Mouse (Mus musculus) hindbrain, embryonic 13.5 days (tissue): Measurements from ENCODE around the gene Gtpbp6. TPM values are rescaled to one million over a fixed set of nuclear protein-coding genes. Genes with fewer than 3 reads are reported as not detected.
A peak's percentile ranks its signal among the peaks of the same experiment; 100 is the strongest.

Experiments
- ATAC-seq: fragments of 200-750 bp; cut with Nextera tagmentation; 2 replicates; pipeline ENCODE4 v1.8.0; 2017; ENCODE audit warnings: moderate TSS enrichment; ENCODE audit not compliant: low FRiP score
- H3K27ac ChIP-seq: fragments of 300-500 bp; sonication (generic); 2 replicates; pipeline ENCODE4 v1.5.1; 2015; ENCODE audit warnings: inconsistent platforms, mild to moderate bottlenecking, moderate library complexity
- H3K27me3 ChIP-seq: fragments of 300-500 bp; sonication (generic); 2 replicates; pipeline ENCODE4 v1.6.1; 2015; ENCODE audit warnings: mild to moderate bottlenecking, inconsistent platforms
- H3K36me3 ChIP-seq: fragments of 300-500 bp; sonication (generic); 2 replicates; pipeline ENCODE4 v1.6.1; 2015; ENCODE audit warnings: mild to moderate bottlenecking, inconsistent platforms
- H3K4me1 ChIP-seq: fragments of 300-500 bp; sonication (generic); replicated peaks from 2 replicates; pipeline ENCODE4 v1.6.1; 2015; ENCODE audit warnings: inconsistent platforms
- H3K4me2 ChIP-seq: fragments of 300-500 bp; sonication (generic); 2 replicates; pipeline ENCODE4 v1.6.1; 2015; ENCODE audit warnings: inconsistent platforms, mild to moderate bottlenecking, moderate library complexity
- H3K4me3 ChIP-seq: fragments of 300-500 bp; sonication (generic); 2 replicates; pipeline ENCODE4 v1.5.1; 2015; ENCODE audit warnings: mild to moderate bottlenecking, inconsistent platforms
- H3K9ac ChIP-seq: fragments of 300-500 bp; sonication (generic); 2 replicates; pipeline ENCODE4 v1.6.1; 2015; ENCODE audit warnings: mild to moderate bottlenecking, inconsistent platforms
- H3K9me3 ChIP-seq: fragments of 300-500 bp; sonication (generic); 2 replicates; pipeline ENCODE4 v1.6.1; 2016; ENCODE audit warnings: inconsistent platforms
- WGBS: fragments of 180-500 bp; shearing (Covaris S2); methylation state at CpG from one replicate; pipeline ENCODE4 v1.1.7; 2015; 5-methylcytosine and 5-hydroxymethylcytosine counted together
- polyA plus RNA-seq: library from polyadenylated mRNA; unstranded; fragments of >200 nt; fragmentation: Nextera tagmentation; extraction: Ambion mirVana; gene quantifications from 2 replicates; pipeline ENCODE4 v1.2.1, GENCODE M21; 2015

Gene Gtpbp6
- polyA plus RNA-seq, 1 experiment from 2014 or later: 53.2 TPM

GRCm38 (mm10) chr5:110106140-110106871 lies 1.7 kb downstream of the Gtpbp6 start:
- Histone ChIP-seq H3K9me3 (no peaks in the 10 kb centered on the region), H3K36me3 (peaks cover 44% of the 10 kb centered on the region), H3K4me3 (peak overlapping the region; percentile 74), H3K9ac (peak overlapping the region; percentile 84), H3K27me3 (peaks cover under 1% of the 10 kb centered on the region; the same call in 1 of the 2 replicates), H3K27ac (no peak overlapping the region), H3K4me2 (peak overlapping the region; percentile 71), H3K4me1 (peaks cover 31% of the 10 kb centered on the region)
- WGBS: 95% methylated on average over 26 of the region's 26 CpGs
- no peak for ATAC-seq

DNA sequence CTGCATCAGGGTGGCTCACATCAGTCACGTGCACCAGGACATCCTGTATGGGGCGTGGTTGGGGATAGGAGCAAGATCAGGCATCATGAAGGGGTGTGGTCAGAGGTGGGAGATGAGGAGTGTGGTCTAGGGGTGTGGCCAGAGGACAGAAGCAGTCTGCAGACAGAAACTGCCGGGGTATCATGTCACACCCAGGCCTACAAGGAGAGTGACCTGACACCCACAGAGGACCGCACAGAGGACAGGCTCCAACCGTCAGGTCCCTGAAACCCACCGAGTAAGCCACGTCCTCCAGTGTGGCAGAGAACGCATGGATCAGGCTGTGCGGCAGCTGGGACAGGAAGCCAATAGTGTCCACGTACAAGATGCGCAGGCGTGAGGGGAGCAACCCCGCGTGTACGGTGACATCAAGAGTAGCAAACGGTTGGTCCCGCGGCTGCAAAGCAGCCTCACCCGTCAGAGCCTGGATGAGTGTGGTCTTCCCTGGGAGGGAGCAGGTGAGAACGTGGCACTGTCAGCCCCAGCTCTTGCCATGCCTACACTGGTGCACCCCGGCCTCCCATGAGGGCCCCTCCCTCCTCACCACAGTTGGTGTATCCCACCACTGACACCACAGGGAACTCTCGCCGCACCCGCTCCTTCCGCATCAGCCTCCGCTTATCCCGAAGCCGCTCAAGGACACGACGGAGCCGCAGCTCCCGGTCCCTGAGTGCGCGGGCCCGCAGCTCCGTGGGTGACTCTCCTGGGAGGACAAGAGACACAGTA lies 3.2 kb downstream of the Gtpbp6 start:
- H3K9me3 ChIP-seq: no peaks in the 10 kb centered on the region
- H3K9ac ChIP-seq: no peak overlapping the region
- ATAC-seq: no peak
- WGBS: 96% methylated on average over 36 of the region's 36 CpGs
- H3K4me2 ChIP-seq: no peak overlapping the region
- H3K27me3 ChIP-seq: peaks cover 6% of the 10 kb centered on the region; the same call in 1 of the 2 replicates
- peaks cover 44% of the 10 kb centered on the region for H3K36me3 ChIP-seq
- H3K4me1 ChIP-seq: peaks cover 36% of the 10 kb centered on the region
- H3K27ac ChIP-seq: no peak overlapping the region
- no peak overlapping the region for H3K4me3 ChIP-seq

GRCm38 (mm10) chr5:110103901-110104615 lies 3.9 kb downstream of the Gtpbp6 start:
- WGBS: 96% methylated on average over 27 of the region's 27 CpGs
- peaks cover 6% of the 10 kb centered on the region; the same call in 1 of the 2 replicates for H3K27me3 ChIP-seq
- no peak overlapping the region for H3K27ac ChIP-seq
- H3K4me1 ChIP-seq: peaks cover 36% of the 10 kb centered on the region
- no peaks in the 10 kb centered on the region for H3K9me3 ChIP-seq
- ATAC-seq: no peak
- no peak overlapping the region for H3K9ac ChIP-seq
- no peak overlapping the region for H3K4me2 ChIP-seq
- H3K36me3 ChIP-seq: peaks cover 44% of the 10 kb centered on the region
- H3K4me3 ChIP-seq: no peak overlapping the region

DNA sequence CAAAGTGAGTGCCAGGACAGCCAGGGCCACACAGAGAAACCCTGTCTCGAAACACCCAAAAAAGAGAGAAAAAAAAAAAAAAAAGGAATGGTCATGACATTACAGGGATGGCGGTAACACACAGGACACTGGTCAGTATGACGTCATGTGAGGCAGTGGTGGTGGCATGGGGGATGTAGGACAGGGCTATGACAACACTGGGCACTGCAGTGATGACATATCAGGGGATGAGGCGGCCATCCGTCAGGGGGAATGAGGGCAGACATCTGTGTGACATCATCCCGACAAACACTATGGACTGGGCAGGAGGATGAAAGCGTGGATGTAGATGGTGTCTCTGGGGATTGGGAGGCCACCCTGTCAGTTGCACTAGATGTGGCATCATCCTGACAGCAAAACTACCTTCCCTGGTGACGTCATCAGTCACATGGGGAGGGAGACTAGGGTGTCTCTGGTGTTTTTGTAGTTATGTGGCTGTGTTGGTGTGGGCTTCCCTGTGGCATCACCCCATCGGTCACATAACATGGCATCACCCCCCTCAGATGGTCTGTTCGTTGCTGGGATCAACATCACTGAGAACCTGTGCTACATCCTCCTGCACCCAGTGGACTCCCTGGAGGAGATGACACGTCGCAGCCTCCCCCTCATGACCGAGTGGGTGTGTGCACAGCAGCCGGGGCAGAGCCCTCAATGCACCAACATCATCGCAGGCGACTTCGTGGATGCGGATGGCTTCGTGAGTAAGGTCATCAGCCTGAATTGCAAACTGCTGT lies 5.0 kb downstream of the Gtpbp6 start:
- peaks cover 44% of the 10 kb centered on the region for H3K36me3 ChIP-seq
- H3K4me3 ChIP-seq: no peak overlapping the region
- no peak overlapping the region for H3K9ac ChIP-seq
- peaks cover 6% of the 10 kb centered on the region for H3K27me3 ChIP-seq
- H3K9me3 ChIP-seq: no peaks in the 10 kb centered on the region
- H3K4me1 ChIP-seq: peaks cover 36% of the 10 kb centered on the region
- H3K4me2 ChIP-seq: no peak overlapping the region
- ATAC-seq: no peak
- WGBS: 97% methylated on average over 19 of the region's 19 CpGs
- H3K27ac ChIP-seq: no peak overlapping the region

- no peak overlapping the region for H3K9ac ChIP-seq
- H3K4me1 ChIP-seq: peaks cover 36% of the 10 kb centered on the region
- ATAC-seq: no peak
- 90% methylated on average over 13 of the region's 13 CpGs for WGBS
- no peaks in the 10 kb centered on the region for H3K9me3 ChIP-seq
- peaks cover 6% of the 10 kb centered on the region for H3K27me3 ChIP-seq
- H3K36me3 ChIP-seq: peaks cover 44% of the 10 kb centered on the region
- H3K27ac ChIP-seq: no peak overlapping the region
- peak overlapping the region; percentile 63 for H3K4me2 ChIP-seq
- peak overlapping the region; percentile 37; the same call in 1 of the 2 replicates for H3K4me3 ChIP-seq
These were observed 5.6 kb downstream of the Gtpbp6 start for GRCm38 (mm10) chr5:110102429-110102828.

DNA sequence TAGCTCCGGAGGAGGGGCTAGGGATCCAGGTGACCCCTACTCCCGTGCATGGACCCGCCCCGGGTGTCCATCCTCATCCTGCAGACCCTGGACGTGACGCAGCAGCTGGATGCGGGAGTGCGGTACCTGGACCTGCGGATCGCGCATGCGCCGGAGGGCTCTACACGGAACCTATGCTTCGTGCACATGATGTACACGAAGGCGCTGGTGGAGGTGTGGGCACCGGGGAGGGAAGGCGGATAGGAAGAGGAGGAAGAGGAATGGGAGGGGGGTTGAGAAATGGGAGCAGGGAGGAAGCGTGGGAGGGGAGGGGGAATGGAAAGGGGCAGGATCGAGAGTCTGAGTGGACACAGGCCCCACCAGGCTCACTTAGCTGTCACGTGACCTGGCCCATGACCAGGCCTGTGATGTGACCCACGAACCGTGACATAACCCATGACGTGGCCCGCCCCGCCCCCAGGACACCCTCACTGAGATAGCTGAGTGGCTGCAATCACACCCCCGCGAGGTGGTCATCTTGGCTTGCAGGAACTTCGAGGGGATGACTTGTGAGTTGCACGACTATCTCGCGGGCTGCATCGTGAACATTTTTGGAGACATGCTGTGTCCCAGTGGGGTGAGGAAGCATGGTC lies 6.2 kb downstream of the Gtpbp6 start:
- ATAC-seq: peak; percentile 47
- H3K4me2 ChIP-seq: peak overlapping the region; percentile 63
- peaks cover 44% of the 10 kb centered on the region for H3K36me3 ChIP-seq
- peak overlapping the region; percentile 37 for H3K4me3 ChIP-seq
- no peak overlapping the region for H3K27ac ChIP-seq
- no peaks in the 10 kb centered on the region for H3K9me3 ChIP-seq
- 24% methylated on average over 34 of the region's 34 CpGs for WGBS
- peaks cover 33% of the 10 kb centered on the region for H3K4me1 ChIP-seq
- H3K27me3 ChIP-seq: peaks cover 6% of the 10 kb centered on the region
- peak overlapping the region; percentile 61 for H3K9ac ChIP-seq

DNA sequence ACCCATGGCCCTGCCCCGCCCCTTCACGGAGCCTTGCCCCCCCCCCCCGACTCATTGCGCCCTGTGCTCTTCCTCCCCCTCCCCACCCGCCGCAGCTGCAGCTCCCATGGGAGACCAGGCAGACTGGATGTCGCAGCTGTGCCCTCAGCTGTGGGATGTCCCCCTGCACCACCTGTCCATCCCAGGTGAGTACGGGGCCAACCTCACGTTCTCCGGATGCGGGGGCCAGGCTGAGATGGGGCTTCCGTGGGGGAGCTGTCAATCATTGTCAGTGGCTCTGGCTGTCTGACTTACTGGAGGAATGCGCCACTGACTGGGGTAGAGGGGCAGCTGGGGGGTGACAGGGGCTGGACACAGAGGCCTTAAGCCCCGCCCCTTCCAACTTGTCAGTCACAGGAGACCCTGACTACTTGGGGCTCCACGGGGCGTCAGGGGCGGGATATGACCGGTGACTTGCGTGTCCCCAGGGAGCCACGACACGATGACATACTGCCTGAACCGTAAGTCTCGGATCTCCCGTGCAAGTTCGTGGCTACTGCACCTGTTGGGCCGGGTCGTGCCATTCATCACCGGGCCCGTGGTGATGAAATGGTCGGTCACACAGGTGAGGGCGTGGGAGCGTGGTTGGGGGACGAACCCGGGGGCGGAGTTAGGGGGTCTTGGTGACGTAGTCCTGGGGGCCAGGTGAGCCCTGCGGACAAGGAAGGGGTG lies 6.9 kb downstream of the Gtpbp6 start:
- H3K9me3 ChIP-seq: no peaks in the 10 kb centered on the region
- no peak overlapping the region for H3K27ac ChIP-seq
- H3K27me3 ChIP-seq: peaks cover 6% of the 10 kb centered on the region
- peaks cover 40% of the 10 kb centered on the region for H3K36me3 ChIP-seq
- peak overlapping the region; percentile 61 for H3K9ac ChIP-seq
- peaks cover 25% of the 10 kb centered on the region for H3K4me1 ChIP-seq
- peak overlapping the region; percentile 37 for H3K4me3 ChIP-seq
- H3K4me2 ChIP-seq: peak overlapping the region; percentile 63
- WGBS: under 1% methylated on average over 35 of the region's 37 CpGs
- peak; percentile 29 for ATAC-seq

- Histone ChIP-seq H3K9ac (peak within 1 kb of the TSS; percentile 61), H3K36me3 (peaks cover 28% of the 10 kb centered on the region), H3K27ac (no peak within 1 kb of the TSS), H3K4me2 (peak within 1 kb of the TSS; percentile 63), H3K27me3 (peaks cover 6% of the 10 kb centered on the region), H3K4me3 (peak within 1 kb of the TSS; percentile 37; the same call in 1 of the 2 replicates), H3K4me1 (peaks cover 23% of the 10 kb centered on the region), H3K9me3 (no peaks in the 10 kb centered on the region)
- peak; percentile 8; the same call in 1 of the 2 replicates for ATAC-seq
- WGBS: 5% methylated on average over 25 of the region's 25 CpGs
These were observed 8.1 kb downstream of the Gtpbp6 start, which contains the start of gene Plcxd1 for GRCm38 (mm10) chr5:110099656-110100580. Plcxd1 (plus strand) TSS chr5:110099969.

DNA sequence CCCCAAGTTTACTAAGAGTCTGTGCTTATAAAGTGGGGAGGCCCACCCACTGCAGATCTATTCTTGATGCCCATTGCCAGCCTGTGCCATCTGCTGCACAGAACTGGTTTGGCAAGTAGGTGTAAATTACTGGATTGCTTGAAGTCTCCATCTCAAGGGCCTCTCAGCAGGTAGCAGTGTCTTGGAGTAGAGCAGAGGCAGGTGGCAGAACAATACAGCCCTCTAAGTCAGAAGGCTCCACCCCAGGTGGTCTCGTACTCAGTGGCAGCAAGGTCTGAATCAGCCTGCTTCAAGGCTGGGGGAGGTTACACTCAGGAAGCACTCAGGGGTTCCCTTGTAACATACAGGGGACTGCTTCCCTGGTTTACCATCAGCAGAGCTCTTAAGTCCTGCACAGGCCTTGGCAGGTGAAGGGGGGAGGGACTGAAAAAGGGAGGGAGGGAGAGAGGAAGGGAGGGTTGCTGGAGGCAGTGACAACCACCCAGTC lies 9.0 kb downstream of the Gtpbp6 start:
- no peak overlapping the region for H3K4me3 ChIP-seq
- H3K9ac ChIP-seq: no peak overlapping the region
- H3K27me3 ChIP-seq: peaks cover 6% of the 10 kb centered on the region
- ATAC-seq: no peak
- peaks cover 19% of the 10 kb centered on the region for H3K36me3 ChIP-seq
- WGBS: 26% methylated on average over 1 of the region's 1 CpGs
- peaks cover 28% of the 10 kb centered on the region for H3K4me1 ChIP-seq
- no peaks in the 10 kb centered on the region for H3K9me3 ChIP-seq
- H3K4me2 ChIP-seq: no peak overlapping the region
- H3K27ac ChIP-seq: no peak overlapping the region

DNA sequence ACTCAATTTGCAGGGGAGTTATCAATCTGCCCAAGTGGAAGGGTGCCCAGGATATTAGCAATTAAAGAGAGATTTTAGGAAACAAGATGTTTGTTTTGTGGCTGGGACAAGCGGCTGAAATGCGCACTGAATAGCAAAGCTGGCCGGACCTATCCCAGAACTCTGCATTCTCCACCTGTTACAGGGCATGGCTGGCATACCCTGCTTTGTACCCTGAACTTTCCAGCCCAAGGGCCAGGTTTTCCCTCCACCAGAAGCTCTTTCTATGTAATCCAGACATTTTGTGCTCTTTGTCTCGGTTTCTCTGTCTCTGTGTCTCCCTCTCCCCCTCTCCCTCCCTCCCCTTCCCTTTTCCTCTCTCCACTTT lies 13.2 kb downstream of the Gtpbp6 start:
- WGBS: 6% methylated on average over 4 of the region's 4 CpGs
- no peaks in the 10 kb centered on the region; the same call in 1 of the 2 replicates for H3K27me3 ChIP-seq
- H3K9me3 ChIP-seq: no peaks in the 10 kb centered on the region
- H3K4me2 ChIP-seq: peak overlapping the region; percentile 70
- peak; percentile 19; the same call in 1 of the 2 replicates for ATAC-seq
- peaks cover 8% of the 10 kb centered on the region; the same call in 1 of the 2 replicates for H3K4me1 ChIP-seq
- H3K27ac ChIP-seq: peak overlapping the region; percentile 55; the same call in 1 of the 2 replicates
- peak overlapping the region; percentile 66 for H3K9ac ChIP-seq
- H3K4me3 ChIP-seq: peak overlapping the region; percentile 50
- no peaks in the 10 kb centered on the region for H3K36me3 ChIP-seq
